Mouse (Mus musculus) myocyte (in vitro differentiated cells): Measurements from ENCODE around the gene Pin1.

Experiments used
- CEBPB ChIP-seq: IDR thresholded peaks from 2 replicates; pipeline ENCODE4 v1.6.1; 2011; ENCODE audit warnings: mild to moderate bottlenecking, moderate library complexity; ENCODE audit not compliant: poor library complexity, insufficient read depth, severe bottlenecking
- MAX ChIP-seq: IDR thresholded peaks from one replicate; pipeline ENCODE4 v1.6.1; 2011; ENCODE audit warnings: low read depth, mild to moderate bottlenecking, control low read depth
- MYOD1 ChIP-seq, 3 experiments: IDR thresholded peaks; one replicate each; pipeline ENCODE4 v1.6.1; 2011; ENCODE audit warnings: control low read depth in 2 of 3, low read depth in 2 of 3, mild to moderate bottlenecking in 2 of 3, moderate library complexity in 1 of 3; ENCODE audit not compliant: insufficient read length in 2 of 3, control insufficient read depth in 1 of 3
- POLR2A ChIP-seq: IDR thresholded peaks from one replicate; pipeline ENCODE4 v1.6.1; 2011; ENCODE audit warnings: low read depth, mild to moderate bottlenecking, control low read depth, moderate library complexity; ENCODE audit not compliant: insufficient read length
- SRF ChIP-seq: IDR thresholded peaks from one replicate; pipeline ENCODE4 v1.6.1; 2011; ENCODE audit warnings: low read depth; ENCODE audit not compliant: control insufficient read depth, insufficient read length
- TCF3 ChIP-seq: IDR thresholded peaks from one replicate; pipeline ENCODE4 v1.6.1; 2011; ENCODE audit warnings: low read depth, control low read depth; ENCODE audit not compliant: insufficient read length

GRCm38 (mm10) chr9:20663956-20664355 is 12.1 kb downstream of the Pin1 start:
- TF ChIP-seq POLR2A (no peak), MYOD1 (IDR thresholded peaks at IDR 0.05; ENCODE audit: control insufficient read depth in 1 of 3, insufficient read length in 2 of 3, low read depth in 2 of 3) (no peak), CEBPB (no peak), MAX (no peak), SRF (no peak), TCF3 (no peak)
